Mouse (Mus musculus): ENCODE measurements around the gene Arhgdia.

DNA sequence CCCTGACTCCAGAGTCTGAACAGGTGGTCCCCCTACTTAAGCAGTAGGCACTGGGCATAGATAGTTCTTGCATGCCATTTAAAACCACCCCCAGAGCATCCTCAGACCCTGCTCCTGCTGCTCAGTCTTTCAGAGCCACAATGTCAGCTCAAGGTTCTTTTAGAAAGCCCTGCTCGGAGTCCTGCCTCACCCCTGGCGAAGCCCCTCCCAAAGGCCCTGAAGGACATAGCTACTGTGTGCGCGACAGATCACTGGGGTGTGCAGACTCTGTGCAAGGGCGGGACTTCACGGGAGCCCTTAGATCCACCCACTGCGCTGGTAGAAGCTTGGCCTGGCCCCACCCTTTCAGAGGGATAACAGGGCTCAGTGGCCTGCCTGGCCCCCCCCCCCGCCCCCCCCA is 27.8 kb upstream of the Arhgdia start:
- TF ChIP-seq CTCF (conservative IDR thresholded peaks at IDR 0.05; ENCODE audit: low read length) (no peak), NANOG (IDR thresholded peaks at IDR 0.05; ENCODE audit: borderline replicate concordance, low read length) (no peak)
